9 mouse cellular contexts compared by ENCODE assay signal in the genomic region with DNA sequence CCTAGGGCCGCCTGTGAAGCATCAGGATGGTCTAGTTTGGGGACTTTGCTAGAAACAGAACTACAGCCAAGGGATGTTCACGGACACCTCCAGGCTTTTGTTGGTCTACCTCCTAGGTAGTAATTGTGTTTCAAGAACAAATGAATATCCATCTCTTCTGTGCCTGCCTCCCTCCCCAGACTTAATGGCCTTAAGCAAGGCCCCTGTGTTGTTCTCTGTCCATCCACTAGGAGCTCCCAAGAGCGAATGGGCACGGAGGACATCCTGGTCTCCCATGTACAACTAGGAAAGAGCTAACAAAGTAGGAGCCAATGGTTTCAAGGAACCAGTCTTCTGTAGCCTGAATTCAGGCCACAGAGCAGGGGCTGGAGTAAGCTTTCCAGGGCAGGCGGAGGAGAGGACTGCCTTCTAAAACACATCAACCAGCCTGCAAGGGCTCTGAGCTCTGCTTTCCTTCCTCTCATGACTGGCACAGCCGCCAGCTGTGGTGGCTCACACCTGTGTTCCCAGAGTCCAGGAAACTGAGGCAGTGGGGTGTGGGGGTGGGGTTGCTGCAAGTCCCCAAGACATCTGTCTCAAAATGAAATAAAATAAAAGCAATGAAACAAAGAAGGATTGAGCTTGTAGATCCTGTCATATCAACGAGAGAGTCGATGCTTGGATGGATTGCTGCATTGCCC.
DNase-seq lines count a peak whose midpoint lies in the region; ATAC-seq and TF ChIP-seq lines count a peak whose summit lies in the region.
"Had no signal": no experiment of that assay in that cellular context is flagged by ENCODE, and none has a peak within 500 bp of the region (broad histone marks: within the 10 kb centered on the region; RNA-seq: fewer than 3 reads in every experiment).

No protein-coding gene starts in this region.

- 0 out of 2 replicates have a peak, but pooled peaks cover 4% of the 10 kb centered on the region for H3K27me3 ChIP-seq in hindbrain, postnatal 0 days (ENCODE audit: insufficient read depth, low read length)
- H3K27me3 ChIP-seq in hindbrain, embryonic 12.5 days: peaks cover 51% of the 10 kb centered on the region
- peaks cover 76% of the 10 kb centered on the region for H3K27me3 ChIP-seq in E14TG2a.4 (ENCODE audit: insufficient read depth, low read length)

- H3K36me3 ChIP-seq in hindbrain, postnatal 0 days (ENCODE audit: insufficient read depth, low read length): no peaks in the 10 kb centered on the region
- H3K36me3 ChIP-seq in hindbrain, embryonic 12.5 days: no peaks in the 10 kb centered on the region
- H3K36me3 ChIP-seq in E14TG2a.4 (ENCODE audit: insufficient read depth, low read length): no peaks in the 10 kb centered on the region
- H3K36me3 ChIP-seq: embryonic facial prominence, embryonic 13.5 days had no signal

- no peaks in the 10 kb centered on the region for H3K9me3 ChIP-seq in hindbrain, postnatal 0 days (ENCODE audit: low read length)
- no peaks in the 10 kb centered on the region for H3K9me3 ChIP-seq in hindbrain, embryonic 12.5 days (replicated peaks)
- no peaks in the 10 kb centered on the region for H3K9me3 ChIP-seq in E14TG2a.4 (ENCODE audit: low read length)
- H3K9me3 ChIP-seq: embryonic facial prominence, embryonic 13.5 days had no signal

- 67% methylated on average over 8 of the region's 8 CpGs for WGBS in hindbrain, postnatal 0 days
- WGBS in hindbrain, embryonic 12.5 days: 64% methylated on average over 8 of the region's 8 CpGs

- peaks cover 13% of the 10 kb centered on the region for H3K4me1 ChIP-seq in hindbrain, postnatal 0 days (ENCODE audit: insufficient read depth, low read length)
- peaks cover 40% of the 10 kb centered on the region for H3K4me1 ChIP-seq in hindbrain, embryonic 12.5 days
- H3K4me1 ChIP-seq in E14TG2a.4 (replicated peaks; ENCODE audit: low read depth, low read length): peaks cover 45% of the 10 kb centered on the region

- no peak overlapping the region for H3K27ac ChIP-seq in hindbrain, postnatal 0 days
- H3K27ac ChIP-seq in hindbrain, embryonic 12.5 days: no peak overlapping the region
- H3K27ac ChIP-seq: embryonic facial prominence, embryonic 13.5 days had no signal

- H3K9ac ChIP-seq in hindbrain, postnatal 0 days (replicated peaks; ENCODE audit: low read length): no peak overlapping the region
- no peak overlapping the region for H3K9ac ChIP-seq in hindbrain, embryonic 12.5 days

- ATAC-seq in hindbrain, postnatal 0 days: no peak
- no peak for ATAC-seq in hindbrain, embryonic 12.5 days (ENCODE audit: low FRiP score)

- H3K4me3 ChIP-seq in hindbrain, postnatal 0 days (ENCODE audit: low read length): no peak overlapping the region
- H3K4me3 ChIP-seq in hindbrain, embryonic 12.5 days: no peak overlapping the region
- H3K4me3 ChIP-seq in E14TG2a.4 (replicated peaks; ENCODE audit: low read length): peak overlapping the region; percentile 70

- peak; percentile 85 for TF ChIP-seq CTCF in hindbrain, postnatal 0 days (IDR thresholded peaks at IDR 0.05; ENCODE audit: low read depth)
- TF ChIP-seq CTCF in E14TG2a.4 (conservative IDR thresholded peaks at IDR 0.05; ENCODE audit: low read length): peak; percentile 94

- no peak overlapping the region for H3K4me2 ChIP-seq in hindbrain, postnatal 0 days (ENCODE audit: low read depth, low read length)
- no peak overlapping the region for H3K4me2 ChIP-seq in hindbrain, embryonic 12.5 days (replicated peaks)

- DNase-seq in hindbrain, postnatal 0 days (ENCODE audit: low spot score): peak; percentile 72
- peak; percentile 34 for DNase-seq in c-Kit-positive CD71-negative TER-119-negative erythroid progenitor cells, embryonic 14.5 days (ENCODE audit: low read depth)
- peak; percentile 53 for DNase-seq in mesoderm, embryonic 11.5 days (ENCODE audit: low read depth, low spot score)
- no peak for DNase-seq in frontal cortex, adult 2 months (ENCODE audit: extremely low spot score in 1 of 2, low spot score in 1 of 2)
- DNase-seq in frontal cortex, postnatal 14 days (ENCODE audit: low spot score in 2 of 2): no peak
- DNase-seq in cerebellum, adult 9-11 months: no peak

Comparison
In these comparisons a context has a peak if more than half of its experiments do, and no peak if none do; other contexts are left out.
1. DNase-seq: peak in hindbrain, postnatal 0 days (single experiment), c-Kit-positive CD71-negative TER-119-negative erythroid progenitor cells, embryonic 14.5 days (single experiment) and mesoderm, embryonic 11.5 days (single experiment); none in frontal cortex, adult 2 months (0 of 2), frontal cortex, postnatal 14 days (0 of 2) and cerebellum, adult 9-11 months (single experiment).